Mouse (Mus musculus): Measurements from ENCODE around the gene Slc35a3. TPM values are rescaled to one million over a fixed set of nuclear protein-coding genes. Genes with fewer than 3 reads are reported as not detected.

Slc35a3 gene
- polyA plus RNA-seq, 1 experiment = 3.6 TPM

DNA sequence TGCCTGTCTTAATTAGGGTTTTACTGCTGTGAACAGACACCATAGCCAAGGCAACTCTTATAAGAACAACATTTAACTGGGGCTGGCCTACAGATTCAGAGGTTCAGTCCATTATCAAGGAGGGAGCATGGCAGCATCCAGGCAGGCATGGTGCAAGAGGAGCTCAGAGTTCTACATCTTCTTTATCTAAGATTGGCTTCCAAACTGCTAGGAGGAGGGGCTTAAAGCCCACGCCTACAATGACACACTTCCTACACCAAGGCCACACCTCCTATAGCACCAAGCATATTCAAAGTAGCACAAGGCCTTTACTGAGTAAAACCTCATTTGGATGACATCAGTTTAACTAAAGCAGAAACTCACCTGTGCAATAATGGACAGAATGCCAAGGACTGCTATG, 72.6 kb downstream of the Slc35a3 start:
- H3K36me3 ChIP-seq (ENCODE audit: control insufficient read depth, insufficient read depth) = peaks cover 62% of the 10 kb centered on the region
- no peak overlapping the region for H3ac ChIP-seq (ENCODE audit: control insufficient read depth, insufficient read length)
- TF ChIP-seq CEBPB (IDR thresholded peaks at IDR 0.05; ENCODE audit: insufficient read depth, poor library complexity, severe bottlenecking) (no peak), MYOG (IDR thresholded peaks at IDR 0.05; ENCODE audit: control insufficient read depth in 1 of 3, insufficient read depth in 1 of 3, insufficient read length in 2 of 3, low read depth in 2 of 3) (no peak), TCF12 (IDR thresholded peaks at IDR 0.05; ENCODE audit: insufficient read depth, poor library complexity, severe bottlenecking) (no peak), MYOD1 (IDR thresholded peaks at IDR 0.05; ENCODE audit: control insufficient read depth in 1 of 3, insufficient read length in 2 of 3, low read depth in 2 of 3) (no peak)
- no peaks in the 10 kb centered on the region for H3K79me2 ChIP-seq (ENCODE audit: control insufficient read depth, insufficient read depth)
- H3K4me2 ChIP-seq (ENCODE audit: low read depth) = no peak overlapping the region
- H3K27me3 ChIP-seq (ENCODE audit: control insufficient read depth, insufficient read depth, insufficient read length) = no peaks in the 10 kb centered on the region
- no peak overlapping the region for H3K4me3 ChIP-seq

DNA sequence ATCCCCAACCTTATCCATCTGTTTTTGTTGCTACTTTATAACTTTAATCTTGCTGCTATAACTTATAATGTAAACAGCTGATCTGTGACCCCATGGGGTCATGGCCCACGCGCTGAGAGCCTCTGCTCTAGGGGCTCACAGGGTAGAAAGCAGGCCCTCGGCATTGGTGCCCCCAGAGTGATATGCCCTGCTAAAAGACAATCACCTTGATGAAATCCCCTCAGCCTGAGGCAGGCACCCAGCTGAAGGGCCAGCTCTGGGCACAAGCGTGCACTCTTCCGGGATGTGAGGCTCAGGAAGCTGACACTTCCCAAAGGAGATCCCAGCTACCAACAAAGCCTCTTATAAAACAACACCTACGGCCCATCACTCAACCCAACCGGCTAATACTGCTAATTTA, 74.1 kb downstream of the Slc35a3 start:
- Histone ChIP-seq H3K36me3 (ENCODE audit: control insufficient read depth, insufficient read depth) (peaks cover 68% of the 10 kb centered on the region), H3K4me2 (ENCODE audit: low read depth) (no peak overlapping the region), H3K27me3 (ENCODE audit: control insufficient read depth, insufficient read depth, insufficient read length) (no peaks in the 10 kb centered on the region), H3K4me3 (no peak overlapping the region), H3K79me2 (ENCODE audit: control insufficient read depth, insufficient read depth) (no peaks in the 10 kb centered on the region), H3ac (ENCODE audit: control insufficient read depth, insufficient read length) (no peak overlapping the region)
- TF ChIP-seq TCF3 (IDR thresholded peaks at IDR 0.05; ENCODE audit: insufficient read length, low read depth) = no peak
- no peak for TF ChIP-seq CEBPB (IDR thresholded peaks at IDR 0.05; ENCODE audit: insufficient read depth, poor library complexity, severe bottlenecking)
- no peak for TF ChIP-seq POLR2A (IDR thresholded peaks at IDR 0.05; ENCODE audit: insufficient read length, low read depth)
- TF ChIP-seq MAX (IDR thresholded peaks at IDR 0.05; ENCODE audit: low read depth) = no peak
- TF ChIP-seq TCF12 (IDR thresholded peaks at IDR 0.05; ENCODE audit: insufficient read depth, poor library complexity, severe bottlenecking) = no peak
- no peak for TF ChIP-seq E2F4 (IDR thresholded peaks at IDR 0.05; ENCODE audit: insufficient read depth)
- TF ChIP-seq POLR2AphosphoS2 (IDR thresholded peaks at IDR 0.05; ENCODE audit: insufficient read length, low read depth) = no peak
- no peak for TF ChIP-seq MYOG (IDR thresholded peaks at IDR 0.05; ENCODE audit: control insufficient read depth in 1 of 3, insufficient read depth in 1 of 3, insufficient read length in 2 of 3, low read depth in 2 of 3)
- TF ChIP-seq USF1 (IDR thresholded peaks at IDR 0.05; ENCODE audit: low read depth) = no peak
- no peak for TF ChIP-seq REST (IDR thresholded peaks at IDR 0.05; ENCODE audit: insufficient read depth, insufficient read length)
- TF ChIP-seq SRF (IDR thresholded peaks at IDR 0.05; ENCODE audit: control insufficient read depth, insufficient read length, low read depth) = no peak
- no peak for TF ChIP-seq MYOD1 (IDR thresholded peaks at IDR 0.05; ENCODE audit: control insufficient read depth in 1 of 3, insufficient read length in 2 of 3, low read depth in 2 of 3)

DNA sequence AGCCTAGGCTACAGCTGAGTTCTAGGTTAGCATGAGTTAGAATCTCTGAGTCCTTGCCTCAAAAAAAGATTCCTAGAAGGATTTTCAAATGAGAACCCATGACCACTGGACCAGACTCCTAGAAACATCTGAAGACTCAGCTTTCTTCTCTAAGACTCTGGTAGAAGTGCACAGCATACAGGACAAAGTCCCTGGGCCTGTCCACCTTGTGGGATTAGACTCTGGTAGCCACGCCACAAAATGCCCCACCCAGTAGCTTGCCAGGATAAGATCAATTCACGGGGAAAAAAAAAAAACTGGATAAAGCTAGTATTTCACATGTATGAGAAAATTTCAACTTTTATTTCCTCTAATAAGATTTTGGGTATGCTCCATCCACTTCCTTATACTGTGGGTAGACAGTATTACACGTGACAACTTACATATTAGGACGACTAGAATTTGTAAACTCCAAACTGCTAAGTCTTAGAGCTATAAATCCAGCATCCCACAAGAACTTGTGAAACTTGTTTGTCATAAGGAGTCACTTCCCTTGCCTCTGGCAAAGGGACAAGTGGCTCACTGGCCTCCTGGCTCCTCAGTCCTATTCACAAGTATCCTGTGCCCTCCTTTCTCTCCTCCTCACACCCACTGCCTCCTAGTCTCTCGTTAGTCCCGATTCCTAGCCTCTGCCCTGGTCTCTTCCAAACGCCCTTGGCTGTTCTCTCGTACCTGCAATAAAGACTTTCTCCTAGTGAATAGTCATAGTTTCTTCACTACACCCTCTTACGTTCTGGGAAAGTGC, 74.7 kb downstream of the Slc35a3 start:
- Histone ChIP-seq H3K36me3 (ENCODE audit: control insufficient read depth, insufficient read depth) (peaks cover 72% of the 10 kb centered on the region), H3ac (ENCODE audit: control insufficient read depth, insufficient read length) (no peak overlapping the region), H3K27me3 (ENCODE audit: control insufficient read depth, insufficient read depth, insufficient read length) (no peaks in the 10 kb centered on the region), H3K79me2 (ENCODE audit: control insufficient read depth, insufficient read depth) (no peaks in the 10 kb centered on the region), H3K4me2 (ENCODE audit: low read depth) (no peak overlapping the region), H3K4me3 (no peak overlapping the region)
- TF ChIP-seq MYOG (IDR thresholded peaks at IDR 0.05; ENCODE audit: control insufficient read depth in 1 of 3, insufficient read depth in 1 of 3, insufficient read length in 2 of 3, low read depth in 2 of 3) (no peak), POLR2AphosphoS2 (IDR thresholded peaks at IDR 0.05; ENCODE audit: insufficient read length, low read depth) (no peak), REST (IDR thresholded peaks at IDR 0.05; ENCODE audit: insufficient read depth, insufficient read length) (no peak), MAX (IDR thresholded peaks at IDR 0.05; ENCODE audit: low read depth) (no peak), E2F4 (IDR thresholded peaks at IDR 0.05; ENCODE audit: insufficient read depth) (no peak), SRF (IDR thresholded peaks at IDR 0.05; ENCODE audit: control insufficient read depth, insufficient read length, low read depth) (no peak), USF1 (IDR thresholded peaks at IDR 0.05; ENCODE audit: low read depth) (no peak), TCF3 (IDR thresholded peaks at IDR 0.05; ENCODE audit: insufficient read length, low read depth) (no peak), CEBPB (IDR thresholded peaks at IDR 0.05; ENCODE audit: insufficient read depth, poor library complexity, severe bottlenecking) (no peak), POLR2A (IDR thresholded peaks at IDR 0.05; ENCODE audit: insufficient read length, low read depth) (no peak), TCF12 (IDR thresholded peaks at IDR 0.05; ENCODE audit: insufficient read depth, poor library complexity, severe bottlenecking) (no peak), MYOD1 (IDR thresholded peaks at IDR 0.05; ENCODE audit: control insufficient read depth in 1 of 3, insufficient read length in 2 of 3, low read depth in 2 of 3) (no peak)

DNA sequence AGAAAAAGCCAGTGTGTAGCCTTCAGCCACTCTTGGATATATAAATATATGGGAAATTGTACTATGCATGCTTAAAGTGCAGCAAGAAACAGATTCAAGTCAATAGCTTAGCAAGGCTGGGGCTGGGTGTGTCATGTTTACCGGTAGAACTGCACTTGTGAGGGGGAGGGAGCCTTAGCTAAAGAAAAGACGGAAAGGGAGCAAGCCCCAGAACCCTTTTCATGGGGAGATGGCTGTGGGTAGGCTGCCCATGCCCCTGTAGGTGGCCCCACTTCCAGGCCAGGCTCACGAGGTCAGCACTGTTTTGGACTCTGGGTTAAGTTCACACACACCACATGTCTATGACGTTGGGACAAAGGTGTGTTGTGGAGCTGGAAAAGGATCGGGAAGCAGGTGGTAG, 76.8 kb downstream of the Slc35a3 start:
- Histone ChIP-seq H3K36me3 (ENCODE audit: control insufficient read depth, insufficient read depth) (peaks cover 63% of the 10 kb centered on the region), H3K79me2 (ENCODE audit: control insufficient read depth, insufficient read depth) (no peaks in the 10 kb centered on the region), H3K4me2 (ENCODE audit: low read depth) (no peak overlapping the region), H3K4me3 (no peak overlapping the region), H3K27me3 (ENCODE audit: control insufficient read depth, insufficient read depth, insufficient read length) (no peaks in the 10 kb centered on the region), H3ac (ENCODE audit: control insufficient read depth, insufficient read length) (no peak overlapping the region)
- TF ChIP-seq MYOD1 (IDR thresholded peaks at IDR 0.05; ENCODE audit: control insufficient read depth in 1 of 3, insufficient read length in 2 of 3, low read depth in 2 of 3) (no peak), POLR2AphosphoS2 (IDR thresholded peaks at IDR 0.05; ENCODE audit: insufficient read length, low read depth) (no peak), SRF (IDR thresholded peaks at IDR 0.05; ENCODE audit: control insufficient read depth, insufficient read length, low read depth) (no peak), REST (IDR thresholded peaks at IDR 0.05; ENCODE audit: insufficient read depth, insufficient read length) (no peak), CEBPB (IDR thresholded peaks at IDR 0.05; ENCODE audit: insufficient read depth, poor library complexity, severe bottlenecking) (no peak), E2F4 (IDR thresholded peaks at IDR 0.05; ENCODE audit: insufficient read depth) (no peak), MAX (IDR thresholded peaks at IDR 0.05; ENCODE audit: low read depth) (no peak), TCF12 (IDR thresholded peaks at IDR 0.05; ENCODE audit: insufficient read depth, poor library complexity, severe bottlenecking) (no peak), TCF3 (IDR thresholded peaks at IDR 0.05; ENCODE audit: insufficient read length, low read depth) (no peak), USF1 (IDR thresholded peaks at IDR 0.05; ENCODE audit: low read depth) (no peak), POLR2A (IDR thresholded peaks at IDR 0.05; ENCODE audit: insufficient read length, low read depth) (no peak), MYOG (IDR thresholded peaks at IDR 0.05; ENCODE audit: control insufficient read depth in 1 of 3, insufficient read depth in 1 of 3, insufficient read length in 2 of 3, low read depth in 2 of 3) (no peak)

All from myocyte (in vitro differentiated cells).